Mouse (Mus musculus): ENCODE results near the gene Jpt2. TPM values are rescaled to one million over a fixed set of nuclear protein-coding genes. Genes with fewer than 3 reads are reported as not detected.

Jpt2 gene
- total RNA-seq, 2 experiments from 2014 or later: 8.2 to 13.3 TPM

DNA sequence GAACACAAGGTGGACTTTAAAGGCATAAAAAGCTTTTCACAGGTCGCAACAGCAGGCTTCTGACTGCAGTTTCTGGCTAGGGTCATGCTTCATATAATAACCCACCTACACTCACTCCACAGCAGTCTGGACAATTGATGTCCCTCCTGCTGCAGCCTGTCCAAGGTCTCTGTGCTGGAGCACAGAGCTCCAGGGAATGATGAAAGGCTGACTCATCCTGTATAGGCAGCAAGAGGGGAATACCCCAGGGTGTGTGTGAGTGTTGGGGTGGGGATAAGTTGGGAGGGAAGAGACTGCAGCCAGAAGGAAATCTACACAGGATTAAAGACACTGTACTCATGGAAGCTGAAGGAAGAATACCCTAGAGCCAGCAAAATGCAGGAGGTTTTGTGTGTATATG is 31.0 kb downstream of the Jpt2 start:
- intact Hi-C loops (cut with DNase I; ENCODE audit: low total_unique reads): no loop called here
- no peak for DNase-seq

DNA sequence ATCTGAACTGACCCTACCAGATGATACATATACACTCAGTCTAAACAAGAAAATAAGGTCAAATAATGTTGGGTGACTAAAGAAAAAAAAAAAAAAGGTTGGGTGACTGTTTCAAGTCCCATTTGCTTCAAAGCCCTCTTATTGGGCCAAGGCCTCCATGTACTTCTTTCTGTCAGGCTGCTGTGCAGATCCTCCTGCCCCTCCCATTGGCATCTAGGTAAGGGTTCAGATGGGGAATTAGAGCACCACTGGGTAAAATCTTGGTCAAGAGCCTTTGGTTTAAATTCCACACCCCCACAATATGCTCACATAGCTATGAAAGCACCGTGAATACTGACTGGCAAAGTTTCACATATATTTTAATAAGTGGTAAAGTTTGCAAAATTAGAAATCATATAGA is 37.2 kb downstream of the Jpt2 start:
- intact Hi-C loops (cut with DNase I; ENCODE audit: low total_unique reads): no loop called here
- DNase-seq: no peak

DNA sequence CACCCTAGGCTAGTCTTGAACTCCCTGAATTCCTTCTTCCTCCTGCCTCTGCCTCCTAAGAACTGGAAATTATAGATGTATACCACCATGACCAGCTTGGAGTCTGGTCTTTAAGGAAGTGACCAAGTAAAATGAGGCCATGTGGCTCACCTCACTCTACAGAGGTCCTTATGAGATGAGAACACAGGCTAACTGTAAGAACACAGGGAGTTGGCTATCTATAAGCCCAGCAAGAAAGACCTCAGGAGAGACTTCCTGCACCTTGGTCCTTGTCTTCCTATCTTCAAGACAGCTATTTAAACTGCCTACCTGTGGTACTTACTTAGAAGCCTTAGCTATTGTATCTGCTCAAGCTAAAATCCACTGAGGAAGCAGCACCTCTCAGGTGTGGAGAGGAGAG is 46.5 kb downstream of the Jpt2 start:
- intact Hi-C loops (cut with DNase I; ENCODE audit: low total_unique reads): no loop called here
- no peak for DNase-seq

DNA sequence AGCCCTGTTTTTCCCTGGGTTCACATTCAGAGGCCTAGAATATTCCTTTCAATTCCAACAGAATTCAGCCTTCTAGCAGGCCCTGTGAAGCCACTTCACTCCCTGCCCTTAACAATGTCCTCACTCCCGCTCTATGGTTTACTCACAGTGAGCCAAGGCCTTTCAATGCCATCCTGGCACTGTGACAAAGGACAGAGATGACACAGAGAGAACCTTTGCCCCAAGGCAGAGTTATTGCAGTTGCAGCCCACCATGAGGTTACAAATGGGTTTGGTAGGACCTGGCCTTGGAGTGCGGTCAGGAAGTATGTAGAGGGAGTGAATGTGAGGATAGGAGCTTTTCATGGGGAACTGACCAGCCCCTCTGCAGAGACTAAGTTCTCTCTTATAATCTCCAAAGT is 52.9 kb downstream of the Jpt2 start:
- intact Hi-C loops (cut with DNase I; ENCODE audit: low total_unique reads): no loop called here
- DNase-seq: no peak

DNA sequence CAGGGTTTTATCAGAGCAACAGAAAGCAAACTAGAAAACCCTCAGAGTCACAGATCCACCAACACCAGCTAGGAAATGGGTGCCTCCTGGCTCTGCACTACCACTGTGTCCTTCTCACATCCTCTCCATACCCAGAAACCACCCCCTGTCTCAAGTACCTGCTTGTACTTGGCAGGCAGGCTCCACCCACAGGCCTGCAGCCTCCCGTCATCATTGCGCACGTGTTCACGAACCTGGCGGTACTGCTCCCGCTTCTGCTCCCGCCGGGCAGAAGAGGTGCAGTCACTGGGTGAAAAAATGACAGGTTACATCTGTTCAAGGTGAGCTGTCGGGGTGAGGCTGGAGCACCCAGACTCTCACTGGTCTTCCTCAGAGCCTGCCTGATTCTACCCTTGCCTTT is 56.7 kb downstream of the Jpt2 start:
- no peak for DNase-seq
- intact Hi-C loops (cut with DNase I; ENCODE audit: low total_unique reads): no loop called here

DNA sequence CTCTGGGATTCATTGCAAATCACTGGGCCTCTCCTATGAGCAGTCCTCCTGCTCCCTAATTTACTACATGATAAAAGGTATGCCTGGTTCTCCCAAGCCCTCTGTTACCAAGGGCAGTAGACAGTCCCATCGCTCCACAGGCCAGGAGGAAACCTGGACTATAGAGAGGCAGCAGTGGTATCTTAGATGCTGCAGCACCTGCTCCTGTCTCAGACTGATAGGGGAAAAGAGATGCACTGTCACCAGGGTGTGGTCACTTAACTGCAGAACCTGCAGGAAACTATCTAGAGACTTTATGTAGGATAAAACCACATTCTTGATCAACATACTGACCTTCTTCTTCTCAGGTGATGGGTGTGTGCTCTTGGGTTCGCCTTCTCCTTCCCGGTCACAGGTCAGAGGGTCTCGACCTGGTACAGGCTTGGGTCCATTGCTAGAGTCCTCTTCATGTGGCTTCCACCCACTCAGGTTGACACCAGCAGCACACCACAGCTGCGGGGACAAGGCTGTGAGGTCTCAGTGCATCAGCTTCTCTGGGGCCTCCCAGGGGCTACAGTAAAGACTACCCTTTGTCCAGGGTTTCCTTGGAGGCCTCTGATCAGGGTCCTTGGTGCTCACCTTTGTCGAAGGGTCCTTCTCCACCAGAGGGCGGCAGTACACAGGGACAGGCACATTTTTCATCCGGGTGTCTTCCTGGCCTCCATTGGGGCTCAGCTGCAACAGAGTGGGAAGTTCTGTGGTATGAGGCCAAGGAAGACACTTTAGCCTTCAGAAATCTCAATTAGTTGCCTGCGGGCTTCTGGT is 57.6 kb downstream of the Jpt2 start:
- no peak for DNase-seq
- intact Hi-C loops (cut with DNase I; ENCODE audit: low total_unique reads): no loop called here

DNA sequence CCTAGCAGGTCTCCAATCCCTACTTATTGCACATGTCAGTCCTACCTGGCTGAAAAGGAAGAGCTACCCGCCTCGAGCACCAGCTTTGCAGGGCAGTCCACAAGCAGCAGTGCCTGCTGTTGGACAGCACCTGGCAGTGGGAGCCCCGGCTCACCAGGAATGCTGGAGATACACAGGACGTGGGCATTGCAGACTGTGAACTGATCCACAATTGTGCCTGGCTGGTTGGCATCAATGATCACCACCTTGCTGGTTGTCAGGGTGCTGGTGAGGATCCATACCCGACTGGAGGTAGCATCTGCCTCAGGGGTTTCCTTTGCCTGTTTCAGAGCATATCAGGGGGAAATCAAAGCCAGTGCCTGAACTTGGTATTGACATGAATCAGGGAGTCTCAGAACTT is 58.4 kb downstream of the Jpt2 start:
- intact Hi-C loops (cut with DNase I; ENCODE audit: low total_unique reads): no loop called here

DNA sequence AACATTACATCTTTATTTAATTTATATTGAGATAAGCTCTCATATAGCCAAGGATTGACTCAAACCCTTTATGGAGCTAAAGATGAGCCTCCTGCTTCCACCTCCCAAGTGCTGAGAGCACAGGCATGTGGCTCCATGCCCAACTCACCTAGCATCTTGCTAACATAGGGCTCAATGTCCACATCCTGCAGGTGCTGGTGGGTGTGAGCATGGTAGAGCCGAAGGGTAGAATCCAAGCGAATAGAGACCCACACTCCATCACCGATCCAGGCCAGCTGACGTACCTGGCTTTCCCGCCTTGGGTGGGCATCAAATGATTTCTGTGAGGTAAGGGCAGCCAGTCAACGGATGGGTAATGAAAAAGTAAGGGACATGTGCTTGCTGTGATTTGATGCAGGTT is 60.5 kb downstream of the Jpt2 start:
- DNase-seq: no peak
- intact Hi-C loops (cut with DNase I; ENCODE audit: low total_unique reads): no loop called here

More for the DNA sequence above, 58.4 kb downstream of the Jpt2 start:
- DNase-seq: no peak

DNA sequence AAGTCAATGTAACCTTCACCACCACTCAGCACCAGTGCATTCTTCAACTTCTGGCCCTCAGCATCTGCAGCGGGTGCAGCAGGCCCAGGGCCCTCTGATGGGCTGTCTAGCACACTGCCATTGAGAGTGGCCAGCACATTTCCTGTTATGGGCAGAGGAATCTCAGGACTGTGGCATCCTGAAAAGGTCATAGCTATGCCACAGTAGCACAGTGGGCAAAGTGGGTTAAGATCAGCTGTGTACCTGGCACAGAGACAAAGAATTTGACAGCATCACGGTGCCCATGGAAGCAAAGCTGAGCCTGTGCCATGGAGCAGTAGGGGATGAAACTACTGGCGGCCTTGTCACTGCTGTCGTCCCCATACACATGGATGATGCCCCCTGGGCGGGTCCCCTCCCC is 61.3 kb downstream of the Jpt2 start:
- DNase-seq: no peak
- intact Hi-C loops (cut with DNase I; ENCODE audit: low total_unique reads): no loop called here

DNA sequence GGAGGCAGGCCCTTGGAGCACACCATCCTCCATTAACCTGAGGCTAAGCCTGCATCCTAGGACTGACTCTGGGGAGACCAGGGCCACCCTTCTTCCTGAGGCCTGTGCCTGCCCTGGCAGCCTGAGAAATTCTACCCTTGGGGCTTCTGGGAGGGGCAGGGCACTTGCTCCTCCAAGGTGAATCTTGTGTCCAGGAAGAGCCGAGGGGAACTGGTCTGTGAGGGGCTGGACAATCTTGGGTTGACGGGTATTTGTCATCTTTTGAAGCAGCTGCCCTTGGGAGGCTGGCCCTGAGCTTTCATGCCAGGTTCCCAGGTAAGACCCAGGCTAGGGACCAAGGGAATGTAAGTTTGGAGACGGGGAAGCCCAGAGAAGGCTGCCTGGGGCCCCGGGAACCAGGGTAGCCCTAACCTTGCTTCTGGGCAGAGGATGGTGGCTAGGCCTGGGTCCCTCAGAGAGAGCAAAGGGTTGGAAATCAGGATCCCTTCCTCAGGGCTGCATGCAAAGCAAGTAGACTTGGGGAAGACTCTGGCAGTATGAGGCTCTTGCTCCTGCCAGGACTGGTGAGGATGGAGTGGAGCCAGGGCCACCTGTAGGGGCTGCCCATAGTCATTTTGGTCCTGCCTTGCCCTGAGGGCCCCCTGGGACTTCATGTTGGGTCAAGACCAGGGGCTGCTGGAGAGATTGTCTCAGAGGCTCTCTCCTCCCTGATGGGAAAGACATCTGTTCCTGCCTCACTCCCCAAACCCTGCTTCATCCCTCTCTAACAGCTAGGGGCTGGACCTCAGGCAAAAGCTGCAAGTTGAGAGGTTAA is 62.2 kb downstream of the Jpt2 start:
- intact Hi-C loops (cut with DNase I; ENCODE audit: low total_unique reads): no loop called here
- no peak for DNase-seq

DNA sequence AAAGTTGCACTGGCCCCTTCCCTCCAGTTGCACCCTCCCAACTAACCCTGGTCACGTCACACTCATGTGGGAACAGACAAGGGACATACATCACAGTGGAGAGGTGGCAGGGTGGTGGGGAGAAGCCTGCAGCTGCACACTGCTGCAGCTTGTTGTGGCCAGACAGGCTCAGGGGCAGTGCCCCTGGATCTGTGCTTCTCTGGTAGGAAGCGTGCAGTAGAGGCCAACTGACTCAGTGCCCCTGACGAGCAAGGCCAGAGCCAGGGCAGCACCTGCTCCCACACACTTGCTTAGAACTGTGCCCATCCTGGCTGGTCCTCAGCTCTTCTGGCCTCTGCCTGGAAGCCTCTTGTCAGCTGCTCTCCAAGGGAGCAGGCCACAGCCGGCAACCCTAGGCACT is 62.9 kb downstream of the Jpt2 start:
- DNase-seq: no peak

DNA sequence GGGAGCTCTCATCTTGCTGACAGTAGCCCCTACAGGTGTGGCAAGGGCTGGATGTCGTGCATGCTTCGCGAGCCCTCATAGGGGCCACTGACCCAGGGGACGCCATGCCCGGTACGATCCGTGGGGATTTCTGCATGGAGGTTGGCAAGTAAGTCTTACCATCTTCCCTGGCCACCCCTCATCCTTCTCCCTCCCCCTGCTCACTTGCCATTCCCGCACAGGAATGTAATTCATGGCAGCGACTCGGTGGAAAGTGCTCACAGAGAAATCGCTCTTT is 63.6 kb downstream of the Jpt2 start:
- no peak for DNase-seq
- intact Hi-C loops (cut with DNase I; ENCODE audit: low total_unique reads): no loop called here

More for the DNA sequence above, 62.9 kb downstream of the Jpt2 start:
- intact Hi-C loops (cut with DNase I; ENCODE audit: low total_unique reads): no loop called here

DNA sequence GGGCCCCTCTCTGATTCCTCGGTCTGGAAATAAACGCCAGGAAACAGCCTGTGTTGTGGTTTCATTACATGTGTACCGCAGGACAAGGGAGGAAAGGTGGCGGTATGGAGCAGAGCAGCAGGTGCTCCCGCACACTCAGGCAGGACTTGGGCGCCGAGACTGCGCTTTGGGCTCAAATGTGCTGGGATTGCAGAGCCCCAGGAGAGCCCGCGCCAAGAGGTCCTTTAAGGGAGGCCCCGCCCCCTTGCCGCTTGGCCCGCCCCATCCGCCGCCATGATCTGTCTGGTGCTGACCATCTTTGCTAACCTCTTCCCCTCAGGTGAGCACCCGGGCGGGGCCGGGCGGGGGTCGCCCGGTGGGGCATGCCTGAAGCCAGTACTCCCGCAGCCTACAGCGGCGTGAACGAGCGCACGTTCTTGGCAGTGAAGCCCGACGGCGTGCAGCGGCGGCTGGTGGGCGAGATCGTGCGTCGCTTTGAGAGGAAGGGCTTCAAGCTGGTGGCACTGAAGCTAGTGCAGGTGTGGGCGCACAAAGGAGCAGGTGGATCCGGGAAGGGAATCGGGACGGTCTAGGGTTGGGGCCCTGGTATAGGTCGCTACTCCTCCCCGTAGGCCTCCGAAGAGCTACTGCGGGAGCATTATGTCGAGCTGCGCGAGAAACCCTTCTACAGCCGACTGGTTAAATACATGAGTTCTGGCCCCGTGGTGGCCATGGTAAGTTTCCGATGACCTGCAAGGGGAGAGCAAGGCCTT is 64.1 kb downstream of the Jpt2 start, which contains the start of gene Nme3:
Gene Nme3 (plus strand): TSS at position 260 of the 752 bp plus-strand sequence.
- DNase-seq: peak; percentile 79
- intact Hi-C loops (cut with DNase I; ENCODE audit: low total_unique reads): no loop called here

DNA sequence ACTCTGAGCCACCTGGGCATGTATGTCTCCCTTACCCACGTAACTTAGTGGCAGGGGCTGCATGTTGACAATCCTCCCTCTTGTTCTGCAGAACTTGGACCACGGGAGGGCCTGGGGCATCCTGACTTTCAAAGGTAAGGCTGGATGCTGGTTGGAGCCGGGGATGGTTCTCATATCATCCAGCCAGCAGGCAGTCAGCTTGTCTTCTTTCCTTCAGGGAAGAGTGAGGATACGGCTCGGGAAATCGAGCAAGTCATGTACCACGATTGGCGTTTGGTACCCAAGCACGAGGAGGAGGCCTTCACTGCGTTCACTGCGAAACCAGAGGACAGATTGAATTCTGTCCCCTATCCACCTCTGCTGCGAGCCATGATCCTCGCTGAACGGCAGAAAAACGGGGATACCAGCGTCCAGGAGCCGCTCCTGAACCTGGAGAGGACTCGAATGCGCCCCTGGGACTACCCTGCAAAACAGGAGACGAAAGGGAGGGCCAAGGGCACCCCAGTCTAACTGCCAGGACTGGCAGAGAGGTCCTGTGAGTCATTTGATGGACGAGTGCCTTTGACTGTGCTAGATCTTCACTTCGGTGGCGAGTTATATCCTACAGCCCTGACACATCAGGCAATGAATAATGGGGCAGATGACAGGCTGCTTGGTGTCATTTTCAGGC is 64.8 kb downstream of the Jpt2 start:
- intact Hi-C loops (cut with DNase I; ENCODE audit: low total_unique reads): no loop called here
- peak; percentile 38 for DNase-seq

DNA sequence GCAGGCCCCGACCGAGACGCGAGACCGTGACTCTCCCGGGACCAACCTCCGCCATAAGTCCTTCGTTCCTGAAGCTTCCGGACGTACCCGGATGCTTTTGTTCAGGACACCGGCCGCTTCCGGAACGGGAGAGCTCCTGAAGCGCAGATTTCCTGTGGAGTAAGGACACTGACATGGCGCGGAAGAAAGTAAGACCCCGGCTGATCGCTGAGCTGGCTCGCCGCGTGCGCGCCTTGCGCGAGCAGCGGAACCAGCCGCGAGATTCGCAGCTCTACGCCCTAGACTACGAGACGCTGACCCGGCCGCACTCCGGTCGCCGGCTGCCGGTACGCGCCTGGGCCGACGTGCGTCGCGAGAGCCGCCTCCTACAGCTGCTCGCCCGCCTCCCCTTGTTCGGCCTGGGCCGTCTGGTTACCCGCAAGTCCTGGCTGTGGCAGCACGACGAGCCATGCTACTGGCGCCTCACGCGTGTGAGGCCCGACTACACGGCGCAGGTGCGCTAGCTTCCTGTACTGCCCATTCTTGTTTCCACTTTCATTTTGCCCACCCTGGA is 65.4 kb downstream of the Jpt2 start, which contains the start of the genes Eme2 and Mrps34:
Gene Eme2 (minus strand): TSS at position 93 of the 553 bp plus-strand sequence.
Gene Mrps34 (plus strand): TSS at position 122 of the 553 bp plus-strand sequence.
- intact Hi-C loops (cut with DNase I; ENCODE audit: low total_unique reads): no loop called here
- peak; percentile 83 for DNase-seq

DNA sequence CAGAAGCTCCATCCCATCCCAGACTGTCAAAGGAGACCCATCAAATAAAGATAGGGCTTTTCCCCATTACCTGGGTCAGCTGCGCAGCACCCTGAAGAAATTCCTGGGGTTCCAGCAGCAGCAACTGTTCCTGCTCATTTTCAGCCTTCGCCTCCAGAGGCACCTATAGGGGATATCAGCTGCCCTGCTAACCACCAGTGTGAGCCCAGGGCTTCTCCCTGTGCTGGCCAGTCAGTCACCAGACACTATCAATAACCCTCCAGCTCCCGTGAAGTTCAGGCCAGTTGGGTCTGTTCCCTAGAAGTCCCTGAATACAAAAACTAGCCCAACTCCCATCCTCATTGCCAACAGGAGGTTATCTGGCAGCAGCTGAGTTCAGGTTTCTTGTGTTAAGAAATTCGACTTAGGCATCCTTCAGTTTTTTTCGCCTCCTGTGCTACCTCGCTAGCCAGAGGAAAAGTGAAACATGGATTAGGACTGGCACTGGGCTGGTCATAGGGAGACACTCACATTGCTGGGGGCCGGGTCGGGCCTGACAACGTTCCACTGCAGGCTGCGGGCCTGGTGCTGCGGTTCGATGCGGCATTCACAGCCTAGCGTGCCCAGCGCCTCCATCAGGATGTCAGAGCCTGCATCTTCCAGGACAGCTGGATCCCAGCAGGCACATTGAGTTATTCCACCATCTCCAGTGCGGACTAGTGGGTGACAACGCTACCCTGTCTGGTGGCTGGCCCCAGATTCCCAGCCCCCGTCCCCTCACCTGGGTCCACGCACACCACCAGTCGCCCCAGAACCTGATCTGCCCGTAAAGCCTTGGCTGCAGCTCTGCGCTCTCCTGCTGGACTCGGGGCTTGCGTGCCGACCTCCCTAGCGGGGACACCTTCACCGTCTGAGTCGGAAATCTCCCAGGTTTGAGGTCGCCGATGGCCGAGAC is 66.2 kb downstream of the Jpt2 start:
- no peak for DNase-seq
- intact Hi-C loops (cut with DNase I; ENCODE audit: low total_unique reads): no loop called here

DNA sequence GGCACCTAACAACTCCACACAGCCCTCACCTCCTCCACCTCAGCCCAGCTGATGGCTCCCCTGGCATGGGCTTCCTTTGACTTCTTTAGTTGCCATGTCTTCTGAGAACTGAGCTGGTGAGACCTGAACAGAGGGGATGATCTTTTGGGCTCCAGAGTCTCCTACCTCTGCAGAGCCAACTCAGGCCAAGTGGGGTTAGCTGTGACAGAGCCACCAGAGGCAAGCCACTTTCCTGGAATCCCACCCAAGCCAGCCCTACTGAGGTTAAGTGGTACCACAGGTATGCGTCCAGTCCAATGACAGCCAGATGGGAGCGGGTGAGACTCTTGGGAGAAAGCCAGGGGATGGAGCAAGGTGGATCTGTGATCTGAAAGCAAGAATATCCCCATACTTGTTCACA is 67.2 kb downstream of the Jpt2 start:
- no peak for DNase-seq
- intact Hi-C loops (cut with DNase I; ENCODE audit: low total_unique reads): no loop called here

DNA sequence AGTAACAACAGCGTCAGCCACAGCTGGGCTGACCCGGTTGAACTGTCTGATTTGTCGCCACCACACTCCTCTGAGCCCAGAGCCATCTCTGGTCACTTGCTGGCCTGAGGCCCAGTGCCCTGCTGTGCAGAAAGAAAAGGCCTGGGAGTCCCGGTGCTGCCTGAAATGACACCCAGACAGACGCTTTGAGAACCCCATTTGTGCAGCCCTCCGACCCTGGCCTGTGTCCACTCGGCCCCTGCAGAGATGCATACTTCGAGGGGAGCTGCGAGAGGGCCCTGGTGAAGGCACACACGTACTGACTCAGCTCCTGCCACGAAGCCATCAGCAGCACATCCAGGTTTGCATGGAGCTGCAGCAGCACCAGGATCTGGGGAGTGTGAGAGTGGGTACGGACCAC is 67.7 kb downstream of the Jpt2 start:
- DNase-seq: no peak
- intact Hi-C loops (cut with DNase I; ENCODE audit: low total_unique reads): no loop called here

Data from gastrocnemius, postnatal 14 days (tissue).